Mouse (Mus musculus) small intestine, adult 2 months (tissue): ENCODE measurements around the gene Ccdc38.
A peak's percentile ranks its signal among the peaks of the same experiment; 100 is the strongest.

Experiments
- CTCF ChIP-seq: fragments of 200-500 bp; IDR thresholded peaks from 2 replicates; pipeline ENCODE4 v1.5.1; 2012; ENCODE audit warnings: low read depth, mild to moderate bottlenecking, control low read depth, inconsistent platforms, low read length, moderate library complexity, mixed read lengths; ENCODE audit not compliant: insufficient replicate concordance, insufficient read length; ENCODE audit errors: extremely low read depth
- POLR2A ChIP-seq: fragments of 200-500 bp; IDR thresholded peaks from 2 replicates; pipeline ENCODE4 v1.6.1; 2012; ENCODE audit warnings: low read depth, mild to moderate bottlenecking, control low read depth, inconsistent platforms, low read length, moderate library complexity

- TF ChIP-seq POLR2A (0 out of 2 replicates have a peak, but pooled peaks have one; percentile 42), CTCF (peak; percentile 64)
Observed at GRCm38 (mm10) chr10:93539775-93540430, 529 bp upstream of the Ccdc38 start, which contains the start of gene Amdhd1.
